Mouse (Mus musculus) thymus, adult 2 months (tissue): ENCODE measurements around the gene Sprr2j-ps.

Experiments used
- CTCF ChIP-seq: fragments of 200-500 bp; IDR thresholded peaks from 2 replicates; pipeline ENCODE4 v1.5.1; 2012; ENCODE audit warnings: mild to moderate bottlenecking, control low read depth, low read length, moderate library complexity, borderline replicate concordance; ENCODE audit not compliant: control insufficient read depth, poor library complexity, insufficient read depth; ENCODE audit errors: extremely low read depth
- POLR2A ChIP-seq: fragments of 200-500 bp; IDR thresholded peaks from 2 replicates; pipeline ENCODE4 v1.6.1; 2012; ENCODE audit warnings: mild to moderate bottlenecking, low read length, control low read depth, moderate library complexity; ENCODE audit not compliant: control insufficient read depth, poor library complexity, insufficient read depth; ENCODE audit errors: extremely low read depth

- no peak for TF ChIP-seq POLR2A
- no peak for TF ChIP-seq CTCF
Observed at GRCm38 (mm10) chr3:92407691-92408090, 10.2 kb upstream of the Sprr2j-ps start, which contains the start of gene Sprr2i.
